Comparison of ENCODE assay signal across 18 mouse cellular contexts in the genomic region with DNA sequence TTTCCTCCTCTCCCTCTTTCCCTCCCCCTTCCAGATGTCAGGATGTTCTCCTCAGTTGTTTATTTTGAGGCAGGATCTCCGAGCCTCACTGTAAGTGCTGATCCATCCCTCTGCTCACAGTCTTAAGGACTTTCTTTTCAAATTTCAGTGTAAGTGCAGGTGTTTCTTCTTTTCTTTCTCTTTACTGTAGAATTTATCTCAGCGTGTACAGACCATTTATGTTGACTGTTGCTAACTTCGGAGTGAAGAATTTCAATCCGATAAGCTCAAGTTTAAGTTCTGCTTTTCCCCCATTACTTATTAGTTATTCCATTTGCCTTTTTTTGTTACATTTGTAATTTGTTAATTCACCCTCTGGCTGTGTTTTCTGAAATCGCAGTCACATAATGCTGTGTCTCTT.
"Had no signal": no experiment of that assay in that cellular context is flagged by ENCODE, and none has a peak within 500 bp of the region (broad histone marks: within the 10 kb centered on the region; RNA-seq: fewer than 3 reads in every experiment).

No protein-coding gene starts in this region.

- H3K27ac ChIP-seq: kidney, embryonic 15.5 days; limb, embryonic 13.5 days; liver, embryonic 12.5 days; liver, embryonic 15.5 days; lung, embryonic 15.5 days; stomach, embryonic 15.5 days had no signal

- DNase-seq: kidney, adult 8-10 months; kidney, postnatal 10 days; kidney, postnatal 36 days; layer of hippocampus, adult 9-11 months; liver; lung, adult 18-20 months; lung, postnatal 10 days; lung, postnatal 36 days; midbrain, embryonic 14.5 days; thymus, postnatal 14 days; thymus, postnatal 4 days had no signal

- H3K27me3 ChIP-seq: kidney, embryonic 15.5 days; limb, embryonic 13.5 days; liver, embryonic 12.5 days; liver, embryonic 15.5 days; lung, embryonic 15.5 days; stomach, embryonic 15.5 days had no signal

- H3K4me3 ChIP-seq: kidney, embryonic 15.5 days; limb, embryonic 10.5 days; limb, embryonic 13.5 days; liver, embryonic 12.5 days; liver, embryonic 15.5 days; lung, embryonic 15.5 days; stomach, embryonic 15.5 days had no signal

- H3K36me3 ChIP-seq: liver, embryonic 12.5 days; liver, embryonic 15.5 days; lung, embryonic 15.5 days; stomach, embryonic 15.5 days had no signal
